Mouse (Mus musculus) heart, embryonic 11.5 days (tissue): Measurements from ENCODE around the gene Muc2. TPM values are rescaled to one million over a fixed set of nuclear protein-coding genes. Genes with fewer than 3 reads are reported as not detected.
"Not testable (repeated sequence)": the region's sequence is repeated elsewhere in the genome, so short reads cannot be mapped to it uniquely, and the experiment has no call there.

Experiments
- ATAC-seq: fragments of 200-750 bp; cut with Nextera tagmentation; replicated peaks from 2 replicates; pipeline ENCODE4 v1.8.0; 2017; ENCODE audit warnings: moderate library complexity; ENCODE audit not compliant: insufficient number of reproducible peaks, low FRiP score, low TSS enrichment
- H3K27ac ChIP-seq: fragments of 300-500 bp; sonication (generic); 2 replicates; pipeline ENCODE4 v1.5.1; 2014; ENCODE audit warnings: mild to moderate bottlenecking, low read depth, low read length
- H3K27me3 ChIP-seq: fragments of 300-500 bp; sonication (generic); 2 replicates; pipeline ENCODE4 v1.6.1; 2014; ENCODE audit warnings: mild to moderate bottlenecking, low read length, mixed read lengths; ENCODE audit not compliant: control insufficient read depth, insufficient read depth
- H3K36me3 ChIP-seq: fragments of 300-500 bp; sonication (generic); 2 replicates; pipeline ENCODE4 v1.6.1; 2014; ENCODE audit warnings: mild to moderate bottlenecking, low read length, moderate library complexity, mixed read lengths; ENCODE audit not compliant: control insufficient read depth, insufficient read depth
- H3K4me1 ChIP-seq: fragments of 300-500 bp; sonication (generic); 2 replicates; pipeline ENCODE4 v1.6.1; 2014; ENCODE audit warnings: low read length; ENCODE audit not compliant: control insufficient read depth, insufficient read depth
- H3K4me2 ChIP-seq: fragments of 300-500 bp; sonication (generic); 2 replicates; pipeline ENCODE4 v1.6.1; 2014; ENCODE audit warnings: mild to moderate bottlenecking, moderate library complexity
- H3K4me3 ChIP-seq: fragments of 300-500 bp; sonication (generic); 2 replicates; pipeline ENCODE4 v1.5.1; 2014; ENCODE audit warnings: low read depth, low read length
- H3K9ac ChIP-seq: fragments of 300-500 bp; sonication (generic); 2 replicates; pipeline ENCODE4 v1.6.1; 2014; ENCODE audit warnings: mild to moderate bottlenecking, low read depth, low read length, moderate library complexity
- H3K9me3 ChIP-seq: fragments of 300-500 bp; sonication (generic); replicated peaks from 2 replicates; pipeline ENCODE4 v1.6.1; 2016; ENCODE audit warnings: low read length; ENCODE audit not compliant: control insufficient read depth
- WGBS: fragments of 180-500 bp; shearing (Covaris S2); extraction: QIAGEN DNeasy Blood & Tissue Kit; methylation state at CpG from one replicate; pipeline ENCODE4 v1.1.7; 2014; ENCODE audit not compliant: insufficient replicate concordance; 5-methylcytosine and 5-hydroxymethylcytosine counted together
- polyA plus RNA-seq: library from polyadenylated mRNA; unstranded; fragments of >200 nt; fragmentation: Nextera tagmentation; extraction: Ambion mirVana; gene quantifications from 2 replicates; pipeline ENCODE4 v1.2.1, GENCODE M21; 2014

Gene Muc2
- polyA plus RNA-seq, 1 experiment from 2014 or later: 1.1 TPM

DNA sequence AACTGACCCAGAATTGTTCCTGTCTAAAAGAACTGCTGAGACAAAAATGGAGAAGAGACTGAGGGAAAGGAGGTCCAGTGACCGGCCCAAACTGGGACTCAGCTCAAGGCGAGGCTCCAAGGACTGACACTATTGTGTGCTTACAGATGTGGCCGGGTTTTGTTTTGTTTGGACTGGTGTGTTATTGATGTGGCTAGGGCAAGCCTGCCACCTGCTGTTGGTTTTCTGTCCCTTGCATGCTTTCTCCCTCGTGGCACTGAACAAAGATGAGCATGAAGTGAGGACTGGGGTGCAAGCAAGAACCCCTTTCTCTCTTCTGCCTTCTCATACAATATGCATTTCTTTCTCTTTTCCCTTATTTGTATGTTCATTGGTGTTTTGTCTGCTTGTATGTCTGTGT lies 23.9 kb upstream of the Muc2 start:
- no peak overlapping the region for H3K27ac ChIP-seq
- no peak overlapping the region for H3K9ac ChIP-seq
- 28% methylated on average over 4 of the region's 4 CpGs for WGBS
- no peak overlapping the region for H3K4me3 ChIP-seq
- peaks cover 5% of the 10 kb centered on the region for H3K4me1 ChIP-seq
- no peaks in the 10 kb centered on the region for H3K36me3 ChIP-seq
- H3K9me3 ChIP-seq: no peaks in the 10 kb centered on the region
- H3K27me3 ChIP-seq: no peaks in the 10 kb centered on the region
- ATAC-seq: no peak
- no peak overlapping the region for H3K4me2 ChIP-seq

DNA sequence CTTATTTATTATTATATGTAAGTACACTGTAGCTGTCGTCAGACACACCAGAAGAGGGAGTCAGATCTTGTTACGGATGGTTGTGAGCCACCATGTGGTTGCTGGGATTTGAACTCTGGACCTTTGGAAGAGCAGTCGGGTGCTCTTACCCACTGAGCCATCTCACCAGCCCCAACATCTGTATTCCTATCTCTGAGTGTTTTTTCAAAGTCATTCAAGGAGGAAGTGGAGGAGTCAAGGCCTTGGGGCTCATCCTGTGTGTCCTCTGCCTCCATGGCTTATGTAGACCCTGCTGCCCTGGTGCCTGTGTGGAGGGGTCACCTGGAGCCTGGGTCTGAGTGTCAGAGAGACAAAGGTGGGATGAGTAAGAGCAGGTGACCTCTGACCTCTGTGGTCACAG lies 21.0 kb upstream of the Muc2 start:
- not testable (repeated sequence) for H3K9ac ChIP-seq, ATAC-seq, H3K4me2 ChIP-seq, H3K4me3 ChIP-seq, H3K36me3 ChIP-seq, H3K4me1 ChIP-seq, H3K27ac ChIP-seq, H3K27me3 ChIP-seq, H3K9me3 ChIP-seq
- WGBS: 77% methylated on average over 3 of the region's 3 CpGs

DNA sequence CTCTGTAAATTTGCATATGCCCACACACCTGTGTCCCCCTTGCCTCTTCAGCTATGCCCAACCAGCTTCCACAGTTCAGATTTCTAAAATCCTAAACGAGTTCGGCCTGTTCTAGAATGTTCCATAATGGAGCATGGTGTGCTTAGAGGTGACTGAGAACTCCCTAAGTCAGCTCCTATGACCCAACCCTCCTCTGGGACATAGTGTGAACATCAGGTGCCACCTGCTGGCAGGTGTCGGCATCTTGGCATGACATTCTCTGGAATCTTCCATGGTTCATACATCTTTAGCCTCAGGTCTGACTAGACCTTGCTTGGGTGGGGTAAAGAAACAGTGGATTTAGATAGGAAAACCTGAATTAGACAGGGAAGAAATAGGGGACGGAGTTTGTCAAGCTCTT lies 19.1 kb upstream of the Muc2 start:
- Histone ChIP-seq H3K9ac (no peak overlapping the region), H3K36me3 (no peaks in the 10 kb centered on the region), H3K4me1 (no peaks in the 10 kb centered on the region; the same call in 1 of the 2 replicates), H3K9me3 (no peaks in the 10 kb centered on the region), H3K4me3 (no peak overlapping the region), H3K27ac (no peak overlapping the region), H3K27me3 (no peaks in the 10 kb centered on the region), H3K4me2 (no peak overlapping the region)
- WGBS: 70% methylated on average over 4 of the region's 4 CpGs
- no peak for ATAC-seq

DNA sequence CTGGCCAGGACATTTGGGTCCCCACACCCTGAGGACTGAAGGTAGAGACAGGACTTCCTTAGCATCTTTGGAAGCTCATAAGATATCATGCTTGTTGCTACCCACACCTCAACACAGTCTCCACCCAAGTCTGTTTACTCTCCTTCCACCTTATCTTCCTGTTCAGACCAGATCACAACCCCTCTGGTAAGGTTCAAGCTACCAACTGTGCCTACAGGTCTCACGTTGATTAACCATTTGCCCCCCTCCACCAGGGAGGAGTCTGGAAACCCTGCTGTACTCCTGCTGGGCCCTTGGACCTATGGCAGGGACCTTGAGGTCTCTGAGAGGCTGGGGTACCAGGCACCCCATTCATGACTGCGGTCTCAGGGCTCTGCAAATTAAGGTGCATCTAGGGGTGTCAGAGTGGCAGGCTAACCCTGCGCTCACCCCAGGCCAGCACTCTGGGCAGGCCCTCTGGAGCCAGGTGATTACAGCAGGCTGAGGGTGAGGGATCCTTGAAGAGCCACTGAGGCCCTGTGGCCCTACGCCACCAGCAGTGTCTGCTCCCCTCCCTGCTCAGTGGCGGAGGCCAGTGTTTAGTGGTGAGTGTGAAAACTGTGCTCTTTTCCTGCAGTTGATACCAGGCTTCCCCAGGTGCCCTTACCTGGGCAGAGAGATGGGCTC lies 18.4 kb upstream of the Muc2 start:
- H3K27ac ChIP-seq: no peak overlapping the region
- H3K4me1 ChIP-seq: no peaks in the 10 kb centered on the region; the same call in 1 of the 2 replicates
- no peak overlapping the region for H3K4me2 ChIP-seq
- H3K4me3 ChIP-seq: no peak overlapping the region
- ATAC-seq: no peak
- H3K9me3 ChIP-seq: no peaks in the 10 kb centered on the region
- no peak overlapping the region for H3K9ac ChIP-seq
- no peaks in the 10 kb centered on the region for H3K27me3 ChIP-seq
- no peaks in the 10 kb centered on the region for H3K36me3 ChIP-seq
- WGBS: 67% methylated on average over 5 of the region's 5 CpGs

DNA sequence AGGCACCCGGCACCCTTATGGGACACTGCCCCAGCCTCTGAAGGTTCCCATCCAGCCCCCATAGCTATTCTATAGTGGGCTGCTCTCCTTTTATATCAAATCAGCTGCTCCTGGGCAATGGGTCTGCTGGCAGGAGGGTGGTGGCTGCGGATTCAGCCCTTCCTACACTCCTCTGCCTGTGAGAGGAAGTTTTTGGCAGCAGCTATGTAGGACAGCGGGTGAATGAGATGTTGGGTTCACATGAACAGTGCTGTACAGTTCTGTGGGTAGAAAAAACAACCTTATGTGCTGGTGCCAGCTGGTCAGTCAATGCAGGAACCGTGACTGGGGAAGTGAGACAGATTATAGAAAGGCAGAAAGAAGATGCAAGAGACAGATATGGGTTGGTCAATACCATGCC lies 11.2 kb upstream of the Muc2 start:
- Histone ChIP-seq H3K27ac (no peak overlapping the region), H3K36me3 (no peaks in the 10 kb centered on the region), H3K9ac (no peak overlapping the region), H3K9me3 (no peaks in the 10 kb centered on the region), H3K27me3 (no peaks in the 10 kb centered on the region), H3K4me1 (no peaks in the 10 kb centered on the region), H3K4me2 (no peak overlapping the region), H3K4me3 (no peak overlapping the region)
- no peak for ATAC-seq
- WGBS: 74% methylated on average over 4 of the region's 4 CpGs

DNA sequence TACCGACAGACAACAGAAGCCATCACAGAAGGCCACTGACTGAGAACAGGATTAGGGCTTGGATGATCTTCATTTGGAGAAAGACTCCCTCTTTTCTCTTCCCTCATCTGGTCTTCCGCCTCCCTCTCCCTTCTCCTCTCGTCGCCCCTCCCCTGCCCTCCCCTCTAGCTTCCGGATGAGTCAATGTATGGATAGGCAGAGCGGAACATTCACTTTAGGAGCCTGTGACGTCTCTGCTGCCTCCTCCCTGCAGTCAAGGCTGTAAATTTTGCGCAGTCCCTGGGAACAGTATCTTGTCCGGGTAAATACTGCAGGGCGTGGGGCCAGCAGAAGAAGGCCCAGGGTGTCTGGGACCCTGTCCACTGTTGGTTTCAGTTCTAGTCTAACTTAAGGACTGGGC lies 2.8 kb upstream of the Muc2 start:
- no peak overlapping the region for H3K9ac ChIP-seq
- no peaks in the 10 kb centered on the region for H3K36me3 ChIP-seq
- H3K9me3 ChIP-seq: no peaks in the 10 kb centered on the region; the same call in 1 of the 2 replicates
- no peak for ATAC-seq
- H3K27ac ChIP-seq: no peak overlapping the region
- peaks cover 3% of the 10 kb centered on the region for H3K27me3 ChIP-seq
- H3K4me3 ChIP-seq: no peak overlapping the region
- no peak overlapping the region for H3K4me2 ChIP-seq
- 57% methylated on average over 10 of the region's 10 CpGs for WGBS
- no peaks in the 10 kb centered on the region for H3K4me1 ChIP-seq

DNA sequence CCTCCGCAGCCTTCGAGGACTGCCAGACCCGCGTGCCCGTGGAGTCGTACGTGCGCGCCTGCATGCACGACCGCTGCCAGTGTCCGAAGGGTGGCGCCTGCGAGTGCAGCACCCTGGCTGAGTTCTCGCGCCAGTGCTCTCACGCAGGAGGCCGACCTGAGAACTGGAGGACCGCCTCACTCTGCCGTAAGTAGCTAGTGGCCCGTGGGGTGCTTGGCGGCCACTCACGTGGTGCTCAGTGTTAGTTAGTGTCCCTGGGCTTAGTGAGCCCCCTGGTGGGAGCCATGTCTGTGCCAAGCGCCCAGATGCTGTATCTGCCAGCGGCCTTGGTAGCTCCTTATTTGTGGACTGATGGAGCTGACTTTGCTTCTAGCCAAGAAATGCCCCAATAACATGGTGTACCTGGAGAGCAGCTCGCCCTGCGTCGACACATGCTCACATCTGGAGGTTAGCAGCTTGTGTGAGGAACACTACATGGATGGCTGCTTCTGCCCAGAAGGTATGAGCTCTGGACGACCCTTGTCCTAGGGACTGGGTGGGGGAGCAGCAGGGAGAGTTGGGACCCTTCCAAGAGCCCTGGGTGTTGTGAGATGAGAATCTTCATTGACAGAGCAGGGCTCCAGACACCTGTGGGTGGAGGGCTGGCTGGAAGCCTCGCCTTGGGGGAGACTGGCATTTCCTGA lies 3.6 kb downstream of the Muc2 start:
- WGBS: 34% methylated on average over 30 of the region's 30 CpGs
- H3K36me3 ChIP-seq: no peaks in the 10 kb centered on the region
- H3K4me1 ChIP-seq: no peaks in the 10 kb centered on the region
- H3K9me3 ChIP-seq: no peaks in the 10 kb centered on the region
- no peak overlapping the region for H3K27ac ChIP-seq
- H3K4me2 ChIP-seq: peak overlapping the region; percentile 46
- H3K27me3 ChIP-seq: peaks cover 10% of the 10 kb centered on the region
- no peak overlapping the region for H3K9ac ChIP-seq
- no peak overlapping the region for H3K4me3 ChIP-seq
- ATAC-seq: no peak; the same call in 1 of the 2 replicates

DNA sequence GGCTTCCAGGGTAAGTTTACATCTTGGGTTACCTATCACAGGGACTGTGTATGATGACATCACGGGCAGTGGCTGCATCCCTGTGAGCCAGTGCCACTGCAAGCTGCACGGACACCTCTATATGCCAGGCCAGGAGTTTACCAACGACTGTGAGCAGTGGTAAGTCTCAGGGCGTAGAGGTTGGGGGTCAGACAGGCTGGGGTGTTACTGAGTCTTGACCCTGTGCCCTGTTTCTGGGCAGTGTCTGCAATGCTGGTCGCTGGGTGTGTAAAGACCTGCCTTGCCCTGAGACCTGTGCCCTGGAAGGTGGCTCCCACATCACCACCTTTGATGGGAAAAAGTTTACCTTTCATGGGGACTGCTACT lies 4.1 kb downstream of the Muc2 start:
- H3K9ac ChIP-seq: no peak overlapping the region
- H3K27me3 ChIP-seq: peaks cover 10% of the 10 kb centered on the region
- WGBS: 69% methylated on average over 5 of the region's 5 CpGs

DNA sequence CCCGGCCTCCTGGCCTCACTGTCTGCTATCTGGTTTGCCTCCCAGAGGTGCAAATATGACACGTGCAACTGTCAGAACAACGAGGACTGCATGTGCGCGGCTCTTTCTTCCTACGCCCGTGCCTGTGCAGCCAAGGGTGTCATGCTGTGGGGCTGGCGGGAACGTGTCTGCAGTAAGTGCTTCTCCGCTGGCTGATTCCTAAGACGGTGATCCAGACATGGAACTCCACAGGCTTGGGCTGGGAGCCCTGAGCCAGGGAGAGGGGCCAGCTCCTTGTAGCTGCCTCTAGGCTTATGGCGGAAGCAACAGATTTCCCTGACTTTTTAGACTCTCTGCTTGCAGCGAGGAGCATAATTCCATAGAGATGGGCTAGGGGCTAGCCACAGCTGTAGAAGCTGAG lies 6.4 kb downstream of the Muc2 start:
- no peak overlapping the region for H3K4me2 ChIP-seq
- H3K9me3 ChIP-seq: no peaks in the 10 kb centered on the region
- H3K4me1 ChIP-seq: no peaks in the 10 kb centered on the region
- no peaks in the 10 kb centered on the region for H3K36me3 ChIP-seq
- H3K27ac ChIP-seq: no peak overlapping the region
- ATAC-seq: no peak
- no peak overlapping the region for H3K4me3 ChIP-seq
- H3K27me3 ChIP-seq: peaks cover 10% of the 10 kb centered on the region
- no peak overlapping the region for H3K9ac ChIP-seq
- WGBS: 72% methylated on average over 13 of the region's 13 CpGs

More for the DNA sequence above, 4.1 kb downstream of the Muc2 start:
- no peaks in the 10 kb centered on the region for H3K36me3 ChIP-seq
- no peaks in the 10 kb centered on the region for H3K4me1 ChIP-seq
- no peak overlapping the region for H3K4me3 ChIP-seq
- no peak overlapping the region for H3K27ac ChIP-seq
- no peak for ATAC-seq
- no peaks in the 10 kb centered on the region for H3K9me3 ChIP-seq
- H3K4me2 ChIP-seq: no peak overlapping the region
